Mouse (Mus musculus): ENCODE data around the gene Stpg4.

- TF ChIP-seq CTCF (IDR thresholded peaks at IDR 0.05; ENCODE audit: extremely low read depth, insufficient read length, insufficient replicate concordance, low read depth, low read length) (no peak), POLR2A (IDR thresholded peaks at IDR 0.05; ENCODE audit: low read depth, low read length) (no peak)
Observed at GRCm38 (mm10) chr17:87385835-87386234, 41.7 kb downstream of the Stpg4 start.
